Mouse (Mus musculus) kidney, postnatal 36 days (tissue): ENCODE measurements at regions not wholly inside any gene's neighbourhood (a gene's known extent, or its start where the extent isn't known, plus 50 kb on each side); places are given as distances from the start of the nearest gene placed in this dataset.

Source experiments
- DNase-seq, 2 experiments: peaks; one replicate each; pipeline ENCODE4 v3.0.0; 2021 to 2022; ENCODE audit warnings: mixed read lengths in 2 of 2

GRCm38 (mm10) chr4:66622650-66623394 lies 204.6 kb upstream of the Tlr4 start:
- DNase-seq: no peak

GRCm38 (mm10) chr4:66618811-66619440 lies 208.5 kb upstream of the Tlr4 start:
- no peak for DNase-seq

DNA sequence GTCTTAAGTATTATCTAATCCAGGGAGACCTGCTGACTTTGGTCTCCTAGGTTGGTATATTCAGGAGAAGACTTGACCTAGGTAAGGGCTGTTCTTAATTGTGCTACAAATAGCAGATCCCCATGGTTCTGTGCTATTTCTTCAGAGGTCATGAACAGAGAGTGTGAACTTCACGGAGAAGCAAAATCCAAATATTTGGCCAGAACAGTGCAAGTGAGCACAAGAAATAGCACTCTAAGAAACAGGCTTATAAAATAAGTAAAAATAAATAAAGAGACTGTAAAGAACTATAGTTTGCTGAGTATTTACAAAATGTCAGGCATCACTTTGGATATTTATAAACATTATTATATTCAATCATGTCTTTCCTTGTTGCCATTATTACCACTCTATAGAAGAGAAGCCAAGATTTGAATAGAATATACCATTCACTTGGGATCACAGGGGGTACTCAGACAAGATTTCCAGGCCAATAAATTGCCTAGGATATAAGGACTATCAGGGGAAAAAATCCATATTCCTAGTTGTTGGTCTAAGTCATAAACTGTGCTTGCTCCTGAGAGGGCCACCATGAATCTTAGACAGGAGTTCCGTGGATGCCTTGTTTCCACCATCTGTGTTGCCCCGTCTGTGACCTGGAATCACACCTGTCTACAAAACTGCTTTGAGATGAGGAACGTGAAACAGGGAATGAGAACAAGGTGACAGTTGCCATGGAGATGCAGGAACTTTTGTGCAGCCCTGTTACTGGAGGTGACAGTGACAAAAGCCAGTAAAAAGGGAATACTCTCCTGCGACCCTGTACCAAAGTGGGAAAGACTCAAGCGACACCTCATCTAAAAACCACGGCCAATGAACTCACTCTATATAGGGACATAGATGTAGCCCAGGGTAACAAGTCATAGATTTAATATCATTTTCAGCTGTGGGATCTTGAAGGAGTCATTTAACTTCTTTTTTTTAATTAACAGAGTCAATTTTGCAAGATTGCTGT lies 209.3 kb upstream of the Tlr4 start:
- DNase-seq: no peak

GRCm38 (mm10) chr4:66617101-66617500 lies 210.3 kb upstream of the Tlr4 start:
- DNase-seq: no peak

DNA sequence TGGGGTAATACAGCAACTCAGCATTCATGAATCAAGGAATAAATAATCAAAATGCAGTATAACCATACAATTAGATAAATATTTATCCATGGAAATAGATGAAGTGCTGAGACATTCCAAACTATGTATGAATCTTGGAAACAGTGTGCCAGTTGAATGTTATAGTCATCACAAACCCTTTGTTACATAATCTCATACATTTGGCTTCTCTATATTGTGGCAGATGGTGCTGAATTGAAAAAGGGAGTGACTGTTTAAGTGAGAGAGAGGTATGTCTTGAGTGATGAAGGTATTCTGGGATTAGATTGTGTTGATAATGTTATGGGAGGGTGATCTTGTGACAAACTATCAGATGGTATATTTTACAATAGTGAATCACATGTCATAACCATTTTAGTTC lies 200.4 kb upstream of the Astn2 start:
- DNase-seq: no peak

DNA sequence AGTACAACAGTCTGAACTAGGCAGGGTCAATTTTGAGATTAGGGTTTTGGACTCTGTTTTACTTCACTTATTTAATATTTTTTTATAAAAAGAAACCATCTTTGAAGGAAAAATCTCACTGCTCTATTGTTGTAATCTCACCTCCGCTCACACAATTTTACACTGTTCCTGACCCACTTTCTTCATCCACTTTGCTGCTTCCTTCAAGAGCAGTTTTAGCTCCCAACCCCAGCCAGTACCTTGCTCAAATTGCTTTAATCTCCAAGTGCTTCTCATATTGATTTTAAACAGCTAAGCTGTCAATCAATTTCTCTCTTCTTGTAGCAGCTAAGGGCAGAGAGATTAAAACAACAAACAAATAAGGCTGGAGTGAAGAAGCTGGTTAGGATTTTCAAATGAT lies 194.3 kb upstream of the Astn2 start:
- DNase-seq: no peak

DNA sequence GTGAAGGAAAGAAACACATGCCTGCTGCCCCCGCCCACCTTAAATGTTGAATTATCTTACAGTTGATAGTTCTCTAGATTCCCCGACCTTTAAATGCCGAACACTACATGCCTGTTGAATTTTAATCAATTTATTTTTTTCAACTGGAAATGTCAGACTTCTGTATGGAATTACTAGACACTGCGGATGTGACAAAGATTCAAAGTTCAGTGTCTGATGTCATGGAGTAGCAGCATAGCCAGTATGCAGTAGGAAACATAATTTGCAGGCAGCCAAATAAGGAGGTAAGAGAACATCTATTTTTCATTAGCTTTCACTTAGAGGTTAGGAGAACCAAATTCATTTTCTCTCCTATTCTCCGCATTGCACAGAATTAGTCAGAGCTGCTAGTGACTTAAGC lies 182.2 kb upstream of the Astn2 start:
- no peak for DNase-seq

GRCm38 (mm10) chr4:66586166-66586565 lies 181.8 kb upstream of the Astn2 start:
- DNase-seq: no peak

DNA sequence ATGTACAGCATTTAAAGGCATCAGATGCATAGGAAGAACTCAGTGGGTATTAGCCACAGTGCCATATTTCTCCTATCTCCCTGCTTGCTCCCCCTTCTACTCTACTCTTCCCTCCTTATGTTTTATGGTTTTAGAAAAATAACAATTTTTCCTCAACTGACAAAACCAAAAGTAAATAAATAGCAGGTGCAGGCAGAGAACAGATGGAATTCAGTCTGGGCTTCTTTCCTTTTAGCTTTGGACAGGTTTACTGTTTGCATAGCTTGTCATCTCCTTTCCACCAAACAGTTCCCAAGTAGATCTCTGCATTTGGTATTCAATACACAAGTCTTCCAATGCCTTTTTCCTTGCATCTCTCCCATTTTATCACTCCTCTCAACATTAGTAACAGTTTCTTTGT lies 152.5 kb upstream of the Astn2 start:
- DNase-seq: no peak

- no peak for DNase-seq
Measured at GRCm38 (mm10) chr4:66550306-66551104, 146.1 kb upstream of the Astn2 start.

DNA sequence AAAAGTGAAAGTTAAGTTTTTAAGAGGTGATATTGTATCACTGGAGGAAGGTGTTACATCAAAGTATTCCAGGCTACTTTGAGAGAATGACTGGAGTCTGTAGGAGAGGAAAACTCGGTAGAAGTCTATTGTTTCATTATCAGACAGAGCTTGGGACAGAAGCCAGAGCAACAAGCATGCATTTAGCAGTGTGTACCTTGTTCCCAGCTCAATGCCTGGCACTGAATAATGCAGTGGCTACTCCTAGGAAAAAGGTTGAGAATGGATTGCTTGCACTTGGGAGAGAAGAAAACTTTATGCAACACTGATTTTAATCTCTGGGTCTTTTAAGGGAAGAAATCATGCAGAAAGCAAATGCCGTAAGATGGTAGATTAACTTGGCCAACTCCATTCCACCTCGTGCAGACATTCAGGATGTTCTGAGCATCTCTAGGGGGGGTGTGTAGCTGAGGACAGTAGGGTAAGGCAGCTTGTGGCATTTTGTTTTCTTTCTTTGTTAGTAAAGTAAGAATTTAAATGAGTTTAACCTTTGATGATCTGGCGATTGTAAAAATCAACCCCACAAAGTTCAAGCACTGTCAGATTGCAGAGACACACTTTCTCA lies 138.5 kb upstream of the Astn2 start:
- DNase-seq: no peak

GRCm38 (mm10) chr4:66524456-66524855 lies 120.0 kb upstream of the Astn2 start:
- no peak for DNase-seq

DNA sequence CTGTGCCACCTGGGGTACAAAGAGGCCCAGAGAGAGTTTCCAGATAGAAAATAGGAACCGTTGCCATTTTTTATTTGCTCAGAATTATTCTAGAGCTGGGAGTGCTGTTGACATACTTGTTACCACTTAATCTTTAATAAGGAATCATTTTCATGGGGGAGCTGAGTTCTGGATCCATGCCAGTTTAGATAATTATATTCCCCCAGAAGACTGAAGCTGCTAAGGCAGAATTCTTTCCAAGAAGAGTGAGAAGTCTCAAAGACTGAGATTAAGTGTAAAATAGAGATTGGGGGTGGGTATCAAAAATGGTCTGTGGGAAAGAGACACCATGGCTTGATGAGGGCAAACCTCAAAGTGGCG lies 119.5 kb upstream of the Astn2 start:
- no peak for DNase-seq

DNA sequence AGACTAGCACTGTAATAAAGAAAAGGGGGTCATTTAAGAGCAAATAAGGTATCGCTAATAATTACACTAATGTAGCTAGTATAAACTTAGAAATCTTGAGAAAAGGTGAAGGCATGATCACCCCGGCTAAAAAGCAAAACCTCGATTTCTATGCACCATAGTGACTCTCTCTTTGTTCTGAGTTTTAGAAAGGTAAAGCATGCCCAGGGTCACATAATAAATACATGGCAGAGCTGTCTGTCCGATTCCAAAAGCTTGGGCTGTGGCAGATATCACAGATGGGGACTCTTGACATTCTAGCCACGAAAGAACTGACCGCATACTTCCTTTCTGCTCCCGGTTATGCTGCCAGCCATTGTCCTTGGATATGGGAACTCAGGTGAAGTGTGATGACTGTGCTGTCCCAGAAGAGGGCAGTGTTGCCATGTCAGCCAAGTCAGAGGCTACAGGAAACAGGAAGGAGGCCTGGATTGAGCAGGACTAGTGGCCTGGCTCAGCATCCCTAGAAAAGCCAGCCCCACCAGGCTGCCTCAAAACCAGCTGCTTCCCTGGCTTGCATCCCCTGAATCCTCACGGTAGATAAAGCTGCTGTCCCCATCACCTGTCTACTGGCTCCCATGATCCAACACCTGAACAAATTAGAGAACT lies 119.0 kb upstream of the Astn2 start:
- peak in 1 of 2 experiments; percentile 15 for DNase-seq

- no peak for DNase-seq
Measured at GRCm38 (mm10) chr4:66522097-66522809, 117.8 kb upstream of the Astn2 start.

- DNase-seq: no peak
Measured at GRCm38 (mm10) chr4:66520796-66521195, 116.4 kb upstream of the Astn2 start.

- no peak for DNase-seq
Measured at GRCm38 (mm10) chr4:66515815-66516214, 111.4 kb upstream of the Astn2 start.

DNA sequence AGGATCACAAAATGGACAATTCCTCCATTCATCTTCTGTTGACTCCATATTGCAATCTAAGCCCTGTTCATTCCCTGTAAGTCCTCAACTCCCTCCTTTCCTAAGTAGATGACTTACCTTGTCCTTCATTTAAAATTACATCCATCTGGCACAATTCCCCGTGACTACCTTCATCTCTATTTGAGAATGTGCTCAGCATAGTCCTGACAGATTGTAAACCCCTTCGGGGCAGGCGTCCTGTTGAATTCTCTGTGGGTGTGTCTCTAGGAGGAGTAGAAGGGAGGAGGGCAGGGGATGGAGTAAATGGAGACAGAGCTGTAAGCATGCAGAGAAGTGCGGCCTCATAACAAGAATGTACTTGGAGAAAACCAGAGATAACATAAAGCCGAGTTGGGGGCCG lies 79.1 kb upstream of the Astn2 start:
- no peak for DNase-seq

- peak; percentile 22 to 34 for DNase-seq
Measured at GRCm38 (mm10) chr4:66482495-66483291, 78.3 kb upstream of the Astn2 start.

DNA sequence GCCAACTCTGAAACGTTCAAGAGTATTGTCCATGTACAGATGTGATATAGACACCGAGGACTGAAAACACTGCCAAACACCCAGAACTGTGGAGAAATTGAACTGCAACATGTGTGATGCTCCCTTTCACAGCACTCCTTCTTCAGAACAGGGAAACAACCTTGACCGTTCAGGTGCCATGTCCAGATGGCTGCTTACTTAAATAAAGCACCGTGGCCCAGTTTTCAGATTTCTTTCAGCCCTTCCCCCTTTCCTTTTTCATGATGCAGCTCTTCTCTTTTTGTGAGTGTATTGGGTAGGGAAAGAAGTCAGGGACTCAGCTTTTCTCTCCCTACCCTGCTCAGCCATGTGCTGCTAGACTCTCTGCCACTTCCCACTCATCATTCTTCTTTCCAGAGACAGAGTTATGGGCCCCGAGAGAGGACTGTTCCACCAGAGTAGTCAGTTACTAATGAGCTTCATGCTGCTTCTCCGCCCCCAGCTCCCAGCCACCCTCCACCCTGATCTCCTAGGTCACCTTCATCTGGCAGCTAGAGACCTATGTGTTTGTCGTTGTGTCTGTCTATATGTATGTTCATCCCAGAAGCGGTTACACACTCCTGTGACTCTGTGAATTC lies 74.3 kb upstream of the Astn2 start:
- peak; percentile 21 to 28 for DNase-seq
